In genomic region chr6:94022437-94022836, GRCm38 (mm10) we compare ENCODE assay signal across 26 mouse cellular contexts.
"Had no signal": no experiment of that assay in that cellular context is flagged by ENCODE, and none has a peak within 500 bp of the region (broad histone marks: within the 10 kb centered on the region; RNA-seq: fewer than 3 reads in every experiment).

No protein-coding gene starts in this region.

- DNase-seq: cerebellum, adult 9-11 months; cerebellum, postnatal 10 days; cerebellum, postnatal 14 days; cerebellum, postnatal 25 days; cerebellum, postnatal 36 days; embryo, embryonic 11 days; forebrain, postnatal 0 days; gastrocnemius, adult 2 months; gastrocnemius, postnatal 10 days; gastrocnemius, postnatal 14 days; gastrocnemius, postnatal 25 days; gastrocnemius, postnatal 36 days; heart, adult 11 months; heart, adult 18-20 months; heart, adult 2 months had no signal

- H3K9me3 ChIP-seq: embryonic facial prominence, embryonic 10.5 days; embryonic facial prominence, embryonic 12.5 days; embryonic facial prominence, embryonic 13.5 days; embryonic facial prominence, embryonic 15.5 days; forebrain, embryonic 10.5 days; forebrain, embryonic 12.5 days; forebrain, embryonic 13.5 days; forebrain, embryonic 15.5 days had no signal

- H3K36me3 ChIP-seq: embryonic facial prominence, embryonic 10.5 days; embryonic facial prominence, embryonic 12.5 days; embryonic facial prominence, embryonic 13.5 days; embryonic facial prominence, embryonic 15.5 days; forebrain, embryonic 10.5 days; forebrain, embryonic 12.5 days; forebrain, embryonic 15.5 days had no signal

- H3K4me3 ChIP-seq: embryonic facial prominence, embryonic 10.5 days; embryonic facial prominence, embryonic 12.5 days; embryonic facial prominence, embryonic 13.5 days; embryonic facial prominence, embryonic 15.5 days; erythroblast, embryonic 14.5 days; forebrain, embryonic 10.5 days; forebrain, embryonic 12.5 days; forebrain, embryonic 13.5 days; forebrain, embryonic 15.5 days; gastrocnemius, adult 2 months; heart, adult 2 months had no signal

- ATAC-seq: forebrain, embryonic 13.5 days; forebrain, embryonic 14.5 days; forebrain, embryonic 15.5 days; forebrain, embryonic 16.5 days; forebrain, postnatal 0 days had no signal

- H3K4me2 ChIP-seq: embryonic facial prominence, embryonic 12.5 days; embryonic facial prominence, embryonic 13.5 days; embryonic facial prominence, embryonic 15.5 days; forebrain, embryonic 12.5 days; forebrain, embryonic 13.5 days; forebrain, embryonic 15.5 days had no signal

- H3K27ac ChIP-seq: embryonic facial prominence, embryonic 10.5 days; embryonic facial prominence, embryonic 12.5 days; embryonic facial prominence, embryonic 13.5 days; embryonic facial prominence, embryonic 15.5 days; forebrain, embryonic 10.5 days; forebrain, embryonic 12.5 days; forebrain, embryonic 13.5 days; forebrain, embryonic 15.5 days; gastrocnemius, adult 2 months; heart, adult 2 months had no signal

- H3K9ac ChIP-seq: embryonic facial prominence, embryonic 12.5 days; embryonic facial prominence, embryonic 13.5 days; embryonic facial prominence, embryonic 15.5 days; forebrain, embryonic 12.5 days; forebrain, embryonic 13.5 days; forebrain, embryonic 15.5 days; forebrain, postnatal 0 days had no signal

- H3K27me3 ChIP-seq: embryonic facial prominence, embryonic 12.5 days; embryonic facial prominence, embryonic 13.5 days; embryonic facial prominence, embryonic 15.5 days; forebrain, embryonic 12.5 days; forebrain, embryonic 13.5 days; forebrain, embryonic 15.5 days had no signal
